Mouse (Mus musculus) MEL (cell line): ENCODE measurements around the gene Rab26. TPM values are rescaled to one million over a fixed set of nuclear protein-coding genes. Genes with fewer than 3 reads are reported as not detected.

ENCODE experiments used
- DNase-seq: peaks from one replicate; pipeline ENCODE4 v3.0.0; 2011; ENCODE audit warnings: low read depth, low spot score
- H3K27ac ChIP-seq: 2 replicates; pipeline ENCODE4 v1.5.1; 2012; ENCODE audit warnings: low read depth, mild to moderate bottlenecking, control low read depth, low read length, moderate library complexity; ENCODE audit not compliant: control insufficient read depth
- H3K27me3 ChIP-seq, 2 experiments: fragments of 150-350 bp in 1 of 2; sonication (generic) in 1 of 2; 2 replicates each; pipeline ENCODE4 v1.6.1; 2012; ENCODE audit warnings: low read length in 2 of 2, mild to moderate bottlenecking in 2 of 2, improper control_type of control experiment in 1 of 2, moderate library complexity in 1 of 2; ENCODE audit not compliant: insufficient read depth in 2 of 2, control insufficient read depth in 1 of 2
- H3K36me3 ChIP-seq, 2 experiments: 2 replicates each; pipeline ENCODE4 v1.6.1; 2012 to 2014; ENCODE audit warnings: low read length in 2 of 2, improper control_type of control experiment in 1 of 2, inconsistent platforms in 1 of 2, mild to moderate bottlenecking in 1 of 2; ENCODE audit not compliant: insufficient read depth in 2 of 2, control insufficient read depth in 1 of 2
- H3K4me1 ChIP-seq, 2 experiments: fragments of 150-350 bp in 1 of 2; sonication (generic) in 1 of 2; 2 replicates each; pipeline ENCODE4 v1.6.1; 2012; ENCODE audit warnings: low read length in 2 of 2, improper control_type of control experiment in 1 of 2, mild to moderate bottlenecking in 1 of 2; ENCODE audit not compliant: insufficient read depth in 2 of 2, control insufficient read depth in 1 of 2
- H3K4me3 ChIP-seq, 2 experiments: fragments of 150-350 bp in 1 of 2; sonication (generic) in 1 of 2; 2 replicates each; pipeline ENCODE4 v1.5.1; 2012; ENCODE audit warnings: low read depth in 2 of 2, low read length in 2 of 2, mild to moderate bottlenecking in 2 of 2, moderate library complexity in 2 of 2, control low read depth in 1 of 2, improper control_type of control experiment in 1 of 2; ENCODE audit not compliant: control insufficient read depth in 1 of 2, insufficient read depth in 1 of 2
- H3K79me2 ChIP-seq: 2 replicates; pipeline ENCODE4 v1.6.1; 2012; ENCODE audit warnings: mild to moderate bottlenecking, low read length, moderate library complexity; ENCODE audit not compliant: control insufficient read depth, poor library complexity, insufficient read depth
- H3K9ac ChIP-seq: 2 replicates; pipeline ENCODE4 v1.6.1; 2012; ENCODE audit warnings: low read depth, mild to moderate bottlenecking, control low read depth, low read length, moderate library complexity; ENCODE audit not compliant: control insufficient read depth, poor library complexity, severe bottlenecking
- H3K9me3 ChIP-seq: fragments of 150-350 bp; sonication (generic); replicated peaks from 2 replicates; pipeline ENCODE4 v1.6.1; 2012; ENCODE audit warnings: mild to moderate bottlenecking, low read length, improper control_type of control experiment, moderate library complexity; ENCODE audit not compliant: insufficient read depth
- CTCF ChIP-seq, 3 experiments: IDR thresholded peaks in 2 of 3; conservative IDR thresholded peaks in 1 of 3; 2 replicates each; pipeline ENCODE4 v1.5.1; 2011 to 2012; ENCODE audit warnings: low read length in 3 of 3, low read depth in 2 of 3, mild to moderate bottlenecking in 2 of 3, improper control_type of control experiment in 1 of 3, inconsistent platforms in 1 of 3, mixed read lengths in 1 of 3, moderate library complexity in 1 of 3; ENCODE audit not compliant: control insufficient read depth in 1 of 3, insufficient read depth in 1 of 3, poor library complexity in 1 of 3, severe bottlenecking in 1 of 3
- ELF1 ChIP-seq: IDR thresholded peaks from 2 replicates; pipeline ENCODE4 v1.6.1; 2014; ENCODE audit warnings: low read depth, mild to moderate bottlenecking, inconsistent platforms, low read length, improper control_type of control experiment, moderate library complexity
- EP300 ChIP-seq, 2 experiments: IDR thresholded peaks; 2 replicates each; pipeline ENCODE4 v1.6.1; 2011; ENCODE audit warnings: improper control_type of control experiment in 2 of 2, low read length in 2 of 2, low read depth in 1 of 2, mild to moderate bottlenecking in 1 of 2
- GABPA ChIP-seq: IDR thresholded peaks from 2 replicates; pipeline ENCODE4 v1.6.1; 2012; ENCODE audit warnings: low read depth, mild to moderate bottlenecking, inconsistent platforms, low read length, improper control_type of control experiment, moderate library complexity
- MAZ ChIP-seq: IDR thresholded peaks from 2 replicates; pipeline ENCODE4 v1.6.1; 2012; ENCODE audit warnings: low read depth, mild to moderate bottlenecking, inconsistent platforms, low read length, improper control_type of control experiment
- MXI1 ChIP-seq: IDR thresholded peaks from 2 replicates; pipeline ENCODE4 v1.6.1; 2011; ENCODE audit warnings: mild to moderate bottlenecking, low read depth, low read length, improper control_type of control experiment
- MYC ChIP-seq: IDR thresholded peaks from 2 replicates; pipeline ENCODE4 v1.6.1; 2011; ENCODE audit warnings: low read depth, mild to moderate bottlenecking, low read length, improper control_type of control experiment, moderate library complexity
- NELFE ChIP-seq: IDR thresholded peaks from 2 replicates; pipeline ENCODE4 v1.6.1; 2011; ENCODE audit warnings: low read depth, low read length, improper control_type of control experiment
- SIN3A ChIP-seq: IDR thresholded peaks from 2 replicates; pipeline ENCODE4 v1.6.1; 2012; ENCODE audit warnings: low read length, improper control_type of control experiment, inconsistent platforms
- TBP ChIP-seq: IDR thresholded peaks from 2 replicates; pipeline ENCODE4 v1.8.0; 2011; ENCODE audit warnings: low read depth, low read length, improper control_type of control experiment
- polyA plus RNA-seq, 2 experiments: library from polyadenylated mRNA; stranded (reverse) in 1 of 2; unstranded in 1 of 2; fragments of >175 nt in 1 of 2; fragments of >200 nt in 1 of 2; gene quantifications; 2 replicates each; pipeline versions ENCODE4 v1.2.1 to v1.2.4; 2012; ENCODE audit warnings: low replicate concordance in 2 of 2, low read depth in 1 of 2; ENCODE audit not compliant: insufficient read length in 2 of 2, insufficient read depth in 1 of 2, missing spikeins in 1 of 2
- total RNA-seq: library from RNA; depleted of rRNA; stranded (reverse); fragments of 300-350 nt; gene quantifications from 2 replicates; pipeline ENCODE4 v1.2.3, GENCODE M21; 2012

Gene Rab26
- total and polyA plus RNA-seq, 3 experiments = 0.89 to 1.1 TPM; not detected in 1

GRCm38 (mm10) chr17:24481027-24481815 lies 52.8 kb downstream of the Rab26 start (continued):
- TF ChIP-seq EP300 (IDR thresholded peaks at IDR 0.05; ENCODE audit: low read depth in 1 of 2, low read length in 2 of 2) = no peak
- TF ChIP-seq SIN3A = no peak

DNA sequence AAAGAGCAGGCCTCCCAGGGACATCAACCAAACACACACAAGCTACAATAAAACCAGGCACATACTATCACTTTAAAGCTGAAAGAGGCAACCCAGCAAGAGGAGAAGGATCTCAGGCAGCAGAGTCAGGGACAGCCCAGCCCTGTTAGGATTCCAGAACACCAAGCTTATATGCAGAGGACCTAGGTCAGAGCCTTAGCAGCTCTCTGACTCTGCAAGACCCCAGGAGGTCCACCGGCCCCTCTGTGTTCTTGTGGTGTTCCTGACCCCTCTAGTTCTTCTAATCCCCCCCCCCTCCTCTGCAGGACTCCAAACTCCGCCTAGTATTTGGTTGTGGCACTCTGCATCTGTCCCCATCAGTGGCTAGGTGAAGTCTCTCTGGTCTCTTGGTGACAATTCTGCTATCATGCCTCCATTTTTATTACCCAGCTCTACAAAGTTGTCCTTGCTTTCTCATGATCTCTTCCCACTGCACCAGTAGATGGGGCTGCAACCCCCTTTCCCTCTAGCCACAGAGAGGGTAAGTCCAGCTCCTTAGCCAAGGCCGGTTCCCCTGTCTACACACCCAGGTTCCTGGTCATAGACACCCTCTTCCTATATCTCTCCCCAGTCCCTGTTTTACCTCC lies 53.7 kb downstream of the Rab26 start:
- peak; percentile 72 for DNase-seq
- Histone ChIP-seq H3K27me3 (no peaks in the 10 kb centered on the region), H3K36me3 (peaks cover 0 to 8% of the 10 kb centered on the region in 2 experiments; a peak in 2 of 4 replicates), H3K27ac (peak overlapping the region; percentile 31), H3K9me3 (no peaks in the 10 kb centered on the region), H3K9ac (peak overlapping the region; percentile 53), H3K79me2 (peaks cover 7% of the 10 kb centered on the region), H3K4me3 (peak overlapping the region; percentile 2 to 3; a peak in 2 of 4 replicates), H3K4me1 (peaks cover 0 to 13% of the 10 kb centered on the region in 2 experiments; a peak in 3 of 4 replicates)
- TF ChIP-seq NELFE (no peak), MAZ (peak; percentile 61; the same call in 1 of the 2 replicates), MXI1 (0 out of 2 replicates have a peak, but pooled peaks have one; percentile 22), ELF1 (no peak), CTCF (IDR thresholded peaks at IDR 0.05 in 2 of 3, conservative IDR thresholded peaks at IDR 0.05 in 1 of 3; ENCODE audit: control insufficient read depth in 1 of 3, insufficient read depth in 1 of 3, low read depth in 2 of 3, low read length in 3 of 3, poor library complexity in 1 of 3, severe bottlenecking in 1 of 3) (peak; percentile 12 to 36 (median 24); a peak in 2 of 6 replicates), TBP (no peak)

DNA sequence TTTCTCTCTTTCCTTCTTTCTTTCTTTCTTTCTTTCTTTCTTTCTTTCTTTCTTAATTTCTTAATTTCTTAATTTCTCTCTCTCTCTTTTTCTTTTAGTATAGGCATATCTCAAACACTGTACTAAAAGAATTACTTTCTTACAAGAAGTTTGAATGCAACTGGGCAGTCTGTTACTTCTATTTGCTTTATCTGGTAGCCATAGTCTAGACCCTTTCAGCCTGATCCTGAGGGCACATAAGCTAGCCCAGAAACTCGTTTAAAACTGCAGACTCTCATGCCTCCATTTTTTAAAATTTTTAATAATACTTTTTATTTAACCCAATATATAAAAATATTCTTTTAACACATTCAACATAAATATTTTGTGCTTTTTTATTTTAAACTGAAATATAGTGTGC lies 54.6 kb downstream of the Rab26 start:
- TF ChIP-seq GABPA = no peak
- TF ChIP-seq MYC = 0 out of 2 replicates have a peak, but pooled peaks have one; percentile 3
- H3K27ac ChIP-seq = peak overlapping the region; percentile 72
- DNase-seq = peak; percentile 57
- H3K9me3 ChIP-seq = no peaks in the 10 kb centered on the region
- H3K9ac ChIP-seq = peak overlapping the region; percentile 55
- H3K79me2 ChIP-seq = peaks cover 7% of the 10 kb centered on the region
- H3K4me1 ChIP-seq = peaks cover 0 to 13% of the 10 kb centered on the region in 2 experiments; a peak in 3 of 4 replicates
- H3K36me3 ChIP-seq = peaks cover 0 to 8% of the 10 kb centered on the region in 2 experiments; a peak in 2 of 4 replicates
- no peaks in the 10 kb centered on the region for H3K27me3 ChIP-seq
- H3K4me3 ChIP-seq = peak overlapping the region in 1 of 2 experiments; percentile 80; a peak in 2 of 4 replicates
